Mouse (Mus musculus): ENCODE measurements at regions not wholly inside any gene's neighbourhood (a gene's known extent, or its start where the extent isn't known, plus 50 kb on each side); places are given as distances from the start of the nearest gene placed in this dataset.

- DNase-seq, result peak; percentile 43 to 61
Observed at GRCm38 (mm10) chr12:109958357-109959085, 320.3 kb upstream of the Dio3 start.

DNA sequence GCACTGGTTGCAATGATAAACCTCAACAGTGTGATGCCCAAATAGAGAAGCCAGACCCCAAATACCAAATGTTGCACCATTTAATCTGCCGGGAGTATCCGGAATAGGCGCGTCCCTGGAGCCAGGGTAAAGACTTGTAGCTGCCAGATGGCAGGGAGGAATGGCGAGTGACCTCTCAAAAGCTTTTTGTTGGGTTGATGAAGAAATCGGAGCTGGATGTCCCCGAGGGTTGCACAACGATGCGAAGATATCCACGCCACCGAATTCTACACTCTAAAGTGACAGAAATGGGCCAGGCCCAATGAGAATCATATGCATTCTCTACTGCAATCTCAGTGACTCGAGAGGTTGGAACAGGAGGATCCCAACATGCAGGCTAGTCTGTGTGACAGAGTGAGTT lies 312.1 kb upstream of the Dio3 start:
- DNase-seq, result no peak

DNA sequence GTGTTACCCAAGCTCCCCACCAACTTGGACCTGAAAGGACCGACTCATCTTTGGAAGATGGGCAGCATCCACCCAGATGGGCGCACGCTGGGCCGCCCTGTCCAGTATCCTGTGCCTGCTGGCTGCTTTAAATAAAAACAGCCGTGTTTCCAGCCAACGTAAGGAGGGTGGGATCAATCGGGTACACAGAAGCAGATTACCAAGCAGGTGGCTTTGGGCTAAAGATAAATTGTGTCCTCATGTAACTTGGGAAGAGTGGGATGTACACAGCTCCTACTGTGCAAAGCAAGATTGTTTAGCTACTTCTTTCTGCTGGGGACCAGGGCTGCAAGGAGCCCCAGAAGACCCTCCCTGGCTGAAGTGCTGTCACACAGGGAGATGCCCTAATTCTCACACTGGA lies 310.6 kb upstream of the Dio3 start:
- DNase-seq, result no peak

- DNase-seq, result no peak
Observed at GRCm38 (mm10) chr12:109971508-109971907, 307.4 kb upstream of the Dio3 start.

DNA sequence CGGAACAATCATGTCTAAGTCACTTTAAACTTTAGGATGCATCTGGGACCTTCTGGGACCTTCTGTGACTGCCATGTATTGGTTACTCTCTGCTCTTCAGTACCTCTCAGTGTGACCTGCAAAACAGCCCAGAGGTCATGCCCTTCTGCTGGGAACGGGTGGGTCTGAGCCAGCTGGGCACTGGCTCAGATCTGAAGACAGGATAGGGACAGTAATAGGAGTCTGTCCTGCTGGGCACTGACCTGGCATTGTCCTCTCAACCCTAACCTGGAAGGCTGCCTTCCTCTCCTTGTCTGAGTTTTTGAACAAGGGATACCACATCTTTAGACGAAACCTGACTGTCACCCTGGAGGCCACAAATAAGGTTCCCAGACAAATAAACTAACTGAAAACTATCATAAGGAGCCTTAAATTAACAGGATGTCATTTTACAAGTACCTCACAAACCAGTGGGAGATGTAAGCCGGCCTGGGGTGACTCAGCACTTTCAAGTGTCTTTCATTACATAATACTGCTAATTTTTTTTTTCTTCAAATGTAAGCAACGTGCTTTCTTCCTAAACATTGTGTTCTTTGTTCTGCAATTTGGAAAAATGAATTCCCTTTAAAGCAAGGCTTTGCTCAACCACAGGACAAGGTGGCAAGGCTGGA lies 306.4 kb upstream of the Dio3 start:
- no peak for DNase-seq

- DNase-seq, result no peak
Observed at GRCm38 (mm10) chr12:109973598-109973997, 305.3 kb upstream of the Dio3 start.

GRCm38 (mm10) chr12:109975176-109975972 lies 303.5 kb upstream of the Dio3 start:
- DNase-seq, result peak; percentile 81 to 89

GRCm38 (mm10) chr12:109984651-109985050 lies 294.2 kb upstream of the Dio3 start:
- no peak for DNase-seq

GRCm38 (mm10) chr12:109993410-109993809 lies 285.5 kb upstream of the Dio3 start:
- DNase-seq, result no peak

DNA sequence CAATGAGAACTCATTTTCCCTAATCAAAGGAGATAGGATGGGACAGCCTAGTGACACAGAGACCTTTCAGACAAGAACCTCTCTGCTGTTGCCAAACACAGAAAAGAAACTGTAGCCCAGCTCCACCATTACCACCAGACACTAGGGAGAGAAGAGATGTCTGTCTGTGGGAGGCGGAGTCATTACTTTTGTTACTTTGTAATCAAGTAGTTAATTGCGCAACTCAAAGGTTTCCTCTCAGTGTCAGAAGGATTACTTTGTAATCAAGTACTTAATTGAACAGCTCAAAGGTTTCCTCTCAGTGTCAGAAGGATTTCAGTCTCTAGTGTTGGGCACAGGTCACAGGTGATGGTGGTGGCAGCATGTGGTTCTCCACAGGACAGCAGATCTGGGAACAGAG lies 276.2 kb upstream of the Dio3 start:
- no peak for DNase-seq

DNA sequence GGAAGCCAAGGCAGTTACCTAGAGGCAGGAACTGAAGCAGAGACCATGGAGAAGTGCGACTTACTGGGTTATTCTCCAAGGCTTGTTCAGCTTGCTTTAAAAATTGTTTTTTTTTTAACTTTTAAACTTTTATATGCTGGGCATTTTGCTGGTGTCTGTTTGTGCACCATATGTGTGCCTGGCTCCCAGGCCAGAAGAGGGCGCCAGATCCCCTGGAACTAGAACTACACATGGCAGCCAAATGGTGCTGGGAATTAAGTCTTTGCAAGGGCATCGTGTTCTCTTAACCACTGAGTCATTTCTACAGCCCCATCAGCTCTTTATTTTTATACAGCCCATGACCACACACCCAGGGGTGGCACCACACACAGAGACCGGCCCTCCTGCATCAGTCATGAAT lies 269.7 kb upstream of the Dio3 start:
- DNase-seq, result no peak

DNA sequence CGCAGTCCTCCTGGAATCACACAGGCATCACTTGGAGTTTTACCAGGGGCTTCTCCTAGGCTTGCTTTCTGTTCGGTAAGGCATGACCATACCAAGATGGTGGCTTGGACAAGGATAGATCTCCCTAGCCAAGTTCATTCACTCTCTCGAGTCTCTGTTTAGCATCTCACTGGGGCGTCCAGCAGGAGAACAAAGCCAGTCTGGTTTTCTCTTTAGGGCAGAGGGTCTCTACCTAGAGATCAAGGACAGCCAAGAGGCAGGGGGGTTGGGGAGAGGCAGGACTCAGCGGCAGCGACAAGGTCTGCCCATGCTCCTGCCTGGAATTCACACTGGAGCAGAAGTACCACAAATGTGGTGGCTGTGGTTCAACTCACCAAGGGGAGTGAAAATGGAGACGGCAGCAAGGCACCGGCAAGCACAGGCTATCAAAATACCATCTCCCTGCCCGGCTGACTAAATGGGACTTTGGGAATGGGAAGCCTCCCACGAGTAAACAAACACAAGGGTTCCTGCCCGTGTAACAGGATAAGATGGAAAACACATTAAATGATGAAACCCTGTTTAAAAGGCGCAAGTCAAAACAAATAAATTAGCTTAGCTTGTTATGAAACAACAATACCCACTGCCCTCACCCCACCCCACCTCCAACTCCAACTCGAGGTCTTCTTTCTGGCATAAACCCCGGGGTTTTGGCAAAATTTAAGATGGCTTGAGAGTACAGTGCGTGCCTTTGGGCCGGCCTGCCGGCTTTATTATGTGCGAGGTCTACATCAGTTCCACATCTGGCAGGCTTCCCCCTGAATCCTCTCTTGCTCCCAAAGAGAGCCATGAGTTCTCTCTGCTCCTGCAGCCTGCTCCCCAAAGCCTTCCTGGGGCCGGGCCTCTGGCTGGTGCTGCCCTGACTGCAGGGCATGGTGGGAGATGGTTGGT lies 258.1 kb upstream of the Dio3 start:
- no peak for DNase-seq

GRCm38 (mm10) chr12:110021690-110022089 lies 257.2 kb upstream of the Dio3 start:
- no peak for DNase-seq

GRCm38 (mm10) chr12:110022631-110023030 lies 256.2 kb upstream of the Dio3 start:
- DNase-seq, result no peak

GRCm38 (mm10) chr12:110023192-110024101 lies 255.4 kb upstream of the Dio3 start:
- no peak for DNase-seq

GRCm38 (mm10) chr12:110024295-110024694 lies 254.6 kb upstream of the Dio3 start:
- no peak for DNase-seq

DNA sequence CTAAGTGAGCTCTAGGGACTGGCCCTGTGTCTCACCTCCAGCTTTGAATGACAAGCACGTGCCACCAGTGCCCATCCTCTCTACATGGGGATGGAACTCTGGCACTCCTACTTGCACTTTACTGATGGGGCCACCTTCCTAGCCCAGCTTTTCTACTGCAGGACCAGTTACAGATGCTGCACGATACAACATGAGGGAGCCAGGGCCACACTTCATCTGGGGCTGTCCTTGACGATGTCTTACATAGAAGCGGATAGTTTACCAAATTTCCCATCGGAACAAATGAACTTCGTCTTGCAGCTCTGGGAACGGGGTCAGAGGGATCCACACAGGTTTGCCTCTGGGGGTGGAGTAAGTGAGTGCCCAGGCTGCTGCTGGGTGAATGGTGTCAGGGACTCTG lies 253.7 kb upstream of the Dio3 start:
- DNase-seq, result no peak

DNA sequence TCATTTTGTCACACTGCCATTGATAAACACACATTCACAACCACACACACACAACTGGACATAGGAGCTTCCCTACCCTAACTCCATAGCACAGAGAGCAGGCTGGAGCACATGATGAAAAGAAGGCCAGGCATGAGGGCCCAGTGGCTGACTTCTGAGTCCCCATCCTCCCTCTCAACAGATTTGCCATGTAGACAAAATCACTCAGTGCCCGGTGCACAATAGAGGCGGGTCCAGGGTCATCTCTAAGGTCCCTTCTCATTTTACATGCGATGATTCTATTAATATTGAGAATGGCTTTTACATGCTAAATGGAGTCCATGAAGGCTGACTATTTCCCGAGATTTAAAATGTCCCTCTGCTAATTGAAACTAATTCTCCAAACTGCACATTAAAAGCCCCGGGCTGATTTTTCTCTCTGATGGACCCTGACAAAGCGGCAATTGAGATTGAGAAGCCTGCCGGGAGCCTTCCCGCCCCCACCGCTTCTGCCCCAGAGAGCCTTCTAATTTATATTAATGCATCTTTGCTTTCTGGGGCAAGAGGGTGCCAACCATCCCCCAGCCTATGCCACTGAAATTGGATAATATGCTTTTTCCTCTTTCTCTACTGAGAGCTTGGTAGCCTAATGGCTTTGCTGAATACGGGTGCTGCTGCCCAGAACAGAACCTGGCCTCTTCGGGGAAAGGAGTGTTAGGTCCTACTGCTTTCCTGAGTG lies 252.7 kb upstream of the Dio3 start:
- no peak for DNase-seq

GRCm38 (mm10) chr12:110027345-110027744 lies 251.5 kb upstream of the Dio3 start:
- DNase-seq, result no peak

GRCm38 (mm10) chr12:110027976-110028375 lies 250.9 kb upstream of the Dio3 start:
- DNase-seq, result no peak

- DNase-seq, result no peak
Observed at GRCm38 (mm10) chr12:110028646-110029045, 250.2 kb upstream of the Dio3 start.
